Mouse (Mus musculus): Measurements from ENCODE around the gene Xrcc1. TPM values are rescaled to one million over a fixed set of nuclear protein-coding genes. Genes with fewer than 3 reads are reported as not detected.

The Xrcc1 gene
- total and polyA plus RNA-seq, 2 experiments, result 4.8 to 17.1 TPM

- WGBS, result 46% methylated on average over 15 of the region's 15 CpGs
Observed at GRCm38 (mm10) chr7:24505447-24506064, 40.5 kb upstream of the Xrcc1 start.

DNA sequence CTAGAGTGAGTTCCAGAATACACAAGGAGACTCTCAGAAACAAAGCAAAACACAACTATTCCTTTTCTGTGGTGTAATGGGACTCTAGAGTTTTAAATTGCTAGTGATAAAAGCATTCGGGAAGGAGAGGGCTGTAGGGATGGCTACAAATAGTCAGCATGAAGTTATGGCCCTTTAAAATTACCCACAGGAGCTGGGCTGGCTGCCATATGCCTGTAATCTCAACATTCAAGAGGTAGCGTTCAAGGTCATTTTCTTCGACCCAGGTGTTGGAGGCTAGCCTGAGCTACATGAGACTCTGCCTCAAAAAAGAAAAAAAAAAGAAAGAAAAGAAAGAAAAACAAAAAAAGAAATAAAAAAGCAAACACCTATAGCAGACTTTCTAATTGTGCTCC lies 40.0 kb upstream of the Xrcc1 start:
- H3K4me3 ChIP-seq (ENCODE audit: insufficient read depth, low read depth, low read length), result no peak overlapping the region; the same call in 1 of the 2 replicates

More at GRCm38 (mm10) chr7:24505447-24506064, 40.5 kb upstream of the Xrcc1 start:
- no peaks in the 10 kb centered on the region for H3K79me2 ChIP-seq (ENCODE audit: control insufficient read depth, insufficient read depth, low read length)
- no peak overlapping the region for H3K9ac ChIP-seq (ENCODE audit: low read depth, low read length)
- peak overlapping the region; percentile 5; the same call in 1 of the 2 replicates for H3K27ac ChIP-seq (replicated peaks; ENCODE audit: insufficient read depth, low read depth, low read length)
- no peak for DNase-seq (ENCODE audit: extremely low read depth, low read depth, low spot score)
- H3K27me3 ChIP-seq (ENCODE audit: control insufficient read depth, insufficient read depth, low read length), result no peaks in the 10 kb centered on the region
- no peaks in the 10 kb centered on the region for H3K36me3 ChIP-seq (ENCODE audit: control insufficient read depth, insufficient read depth, low read length)
- peaks cover 8% of the 10 kb centered on the region for H3K4me1 ChIP-seq (ENCODE audit: control insufficient read depth, insufficient read depth, low read length)
- no peak for TF ChIP-seq CTCF (IDR thresholded peaks at IDR 0.05; ENCODE audit: low read depth, low read length)
- TF ChIP-seq POLR2A (IDR thresholded peaks at IDR 0.05; ENCODE audit: extremely low read depth, insufficient read depth, low read length), result no peak
- H3K4me3 ChIP-seq (ENCODE audit: insufficient read depth, low read depth, low read length), result no peak overlapping the region

GRCm38 (mm10) chr7:24506476-24506837 lies 39.6 kb upstream of the Xrcc1 start:
- DNase-seq (ENCODE audit: extremely low read depth, low read depth, low spot score), result peak; percentile 76

More for the DNA sequence above, 40.0 kb upstream of the Xrcc1 start:
- no peak for DNase-seq (ENCODE audit: extremely low read depth, low read depth, low spot score)
- Histone ChIP-seq H3K27ac (replicated peaks; ENCODE audit: insufficient read depth, low read depth, low read length) (peak overlapping the region; percentile 95; the same call in 1 of the 2 replicates), H3K79me2 (ENCODE audit: control insufficient read depth, insufficient read depth, low read length) (no peaks in the 10 kb centered on the region), H3K4me1 (ENCODE audit: control insufficient read depth, insufficient read depth, low read length) (peaks cover 8% of the 10 kb centered on the region), H3K27me3 (ENCODE audit: control insufficient read depth, insufficient read depth, low read length) (no peaks in the 10 kb centered on the region), H3K36me3 (ENCODE audit: control insufficient read depth, insufficient read depth, low read length) (no peaks in the 10 kb centered on the region), H3K9ac (ENCODE audit: low read depth, low read length) (no peak overlapping the region)
- 9% methylated on average over 3 of the region's 3 CpGs for WGBS
- no peak for TF ChIP-seq CTCF (IDR thresholded peaks at IDR 0.05; ENCODE audit: low read depth, low read length)
- no peak for TF ChIP-seq POLR2A (IDR thresholded peaks at IDR 0.05; ENCODE audit: extremely low read depth, insufficient read depth, low read length)

DNA sequence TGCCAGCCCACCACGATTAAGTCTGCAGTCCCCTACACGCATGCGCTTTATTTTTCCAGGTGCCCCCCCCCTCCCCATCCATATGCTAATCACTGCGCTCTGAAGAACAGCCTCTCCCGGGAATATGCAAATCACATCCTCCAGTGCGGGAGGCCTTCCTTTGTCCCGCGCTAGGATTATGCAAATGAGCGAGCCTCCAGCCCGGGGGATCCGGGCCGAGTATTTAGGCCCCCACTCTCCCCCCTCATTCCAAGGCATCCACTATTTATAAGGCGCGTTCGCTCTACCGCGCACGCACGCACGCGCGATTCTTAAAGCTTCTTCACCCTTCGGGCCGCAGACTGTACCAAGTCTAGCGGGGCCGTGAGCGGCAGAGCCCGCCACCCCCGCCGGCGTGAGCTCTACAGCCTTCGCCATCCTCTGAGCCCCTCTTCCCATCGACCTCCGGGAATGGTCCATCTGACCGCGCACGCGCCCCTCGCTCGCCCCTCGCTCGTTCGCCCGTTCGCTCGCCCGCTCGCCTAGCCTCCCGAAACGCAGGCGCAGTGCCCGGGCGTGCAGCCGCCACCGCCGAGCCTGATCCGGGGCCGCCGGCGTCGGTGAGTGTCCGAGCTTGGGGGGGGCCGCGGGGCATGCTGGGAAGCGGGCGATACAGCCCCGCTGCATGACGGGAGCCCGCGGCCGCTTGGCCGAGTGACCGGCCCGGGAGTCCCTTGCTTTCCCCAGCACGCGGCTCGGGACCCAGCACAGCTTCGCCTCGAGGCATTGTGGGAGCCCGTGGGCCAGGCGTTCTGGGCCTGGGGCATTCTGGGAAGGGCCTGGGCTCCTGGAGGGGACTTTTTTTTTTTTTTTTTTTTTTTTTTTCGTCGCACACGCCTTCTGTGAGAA lies 39.0 kb upstream of the Xrcc1 start, which contains the start of gene Zfp428:
Gene Zfp428 (plus strand): TSS at position 169 of the 888 bp plus-strand sequence.
- TF ChIP-seq POLR2A (IDR thresholded peaks at IDR 0.05; ENCODE audit: extremely low read depth, insufficient read depth, low read length) (peak; percentile 77; the same call in 1 of the 2 replicates), CTCF (IDR thresholded peaks at IDR 0.05; ENCODE audit: low read depth, low read length) (no peak)
- Histone ChIP-seq H3K4me3 (ENCODE audit: insufficient read depth, low read depth, low read length) (peak within 1 kb of the TSS; percentile 98), H3K4me1 (ENCODE audit: control insufficient read depth, insufficient read depth, low read length) (peaks cover 8% of the 10 kb centered on the region), H3K36me3 (ENCODE audit: control insufficient read depth, insufficient read depth, low read length) (no peaks in the 10 kb centered on the region), H3K9ac (ENCODE audit: low read depth, low read length) (peak within 1 kb of the TSS; percentile 100), H3K27ac (replicated peaks; ENCODE audit: insufficient read depth, low read depth, low read length) (peak within 1 kb of the TSS; percentile 95), H3K79me2 (ENCODE audit: control insufficient read depth, insufficient read depth, low read length) (no peaks in the 10 kb centered on the region), H3K27me3 (ENCODE audit: control insufficient read depth, insufficient read depth, low read length) (no peaks in the 10 kb centered on the region)
- DNase-seq (ENCODE audit: extremely low read depth, low read depth, low spot score), result peak; percentile 71
- WGBS, result under 1% methylated on average over 78 of the region's 84 CpGs

More at GRCm38 (mm10) chr7:24506476-24506837, 39.6 kb upstream of the Xrcc1 start:
- Histone ChIP-seq H3K4me3 (ENCODE audit: insufficient read depth, low read depth, low read length) (peak overlapping the region; percentile 98), H3K4me1 (ENCODE audit: control insufficient read depth, insufficient read depth, low read length) (peaks cover 8% of the 10 kb centered on the region), H3K27ac (replicated peaks; ENCODE audit: insufficient read depth, low read depth, low read length) (peak overlapping the region; percentile 95), H3K9ac (ENCODE audit: low read depth, low read length) (peak overlapping the region; percentile 100), H3K79me2 (ENCODE audit: control insufficient read depth, insufficient read depth, low read length) (no peaks in the 10 kb centered on the region), H3K36me3 (ENCODE audit: control insufficient read depth, insufficient read depth, low read length) (no peaks in the 10 kb centered on the region), H3K27me3 (ENCODE audit: control insufficient read depth, insufficient read depth, low read length) (no peaks in the 10 kb centered on the region)
- TF ChIP-seq POLR2A (IDR thresholded peaks at IDR 0.05; ENCODE audit: extremely low read depth, insufficient read depth, low read length), result no peak
- no peak for TF ChIP-seq CTCF (IDR thresholded peaks at IDR 0.05; ENCODE audit: low read depth, low read length)
- 3% methylated on average over 12 of the region's 12 CpGs for WGBS

DNA sequence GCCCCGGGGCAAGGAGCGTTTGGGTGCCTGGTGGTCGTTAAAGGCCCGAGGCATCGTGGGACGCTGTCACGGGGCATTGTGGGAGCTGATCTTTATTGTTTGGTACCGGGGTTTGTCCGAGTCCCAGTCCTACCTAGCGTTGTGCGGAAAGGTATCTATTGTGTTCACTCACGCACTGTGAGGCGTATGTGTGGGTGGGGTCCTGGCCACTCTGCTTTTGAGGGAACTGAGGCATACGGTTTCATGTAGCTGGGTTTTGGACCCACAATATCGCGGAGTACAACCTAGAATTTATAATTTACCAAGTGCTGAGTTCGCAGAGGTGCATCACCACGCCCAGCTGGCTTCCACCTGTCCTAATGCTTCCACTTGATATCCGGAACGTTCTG lies 38.4 kb upstream of the Xrcc1 start:
- peak overlapping the region; percentile 98 for H3K4me3 ChIP-seq (ENCODE audit: insufficient read depth, low read depth, low read length)
- WGBS, result 4% methylated on average over 20 of the region's 20 CpGs
- peaks cover 8% of the 10 kb centered on the region for H3K4me1 ChIP-seq (ENCODE audit: control insufficient read depth, insufficient read depth, low read length)
- no peaks in the 10 kb centered on the region for H3K27me3 ChIP-seq (ENCODE audit: control insufficient read depth, insufficient read depth, low read length)
- H3K27ac ChIP-seq (replicated peaks; ENCODE audit: insufficient read depth, low read depth, low read length), result peak overlapping the region; percentile 95
- H3K9ac ChIP-seq (ENCODE audit: low read depth, low read length), result peak overlapping the region; percentile 100
- no peaks in the 10 kb centered on the region for H3K36me3 ChIP-seq (ENCODE audit: control insufficient read depth, insufficient read depth, low read length)
- no peaks in the 10 kb centered on the region for H3K79me2 ChIP-seq (ENCODE audit: control insufficient read depth, insufficient read depth, low read length)
- TF ChIP-seq CTCF (IDR thresholded peaks at IDR 0.05; ENCODE audit: low read depth, low read length) (no peak), POLR2A (IDR thresholded peaks at IDR 0.05; ENCODE audit: extremely low read depth, insufficient read depth, low read length) (no peak)
- peak; percentile 21 for DNase-seq (ENCODE audit: extremely low read depth, low read depth, low spot score)
